Mouse (Mus musculus) hindbrain, postnatal 0 days (tissue): Measurements from ENCODE around the gene Tekt4. TPM values are rescaled to one million over a fixed set of nuclear protein-coding genes. Genes with fewer than 3 reads are reported as not detected.
A peak's percentile ranks its signal among the peaks of the same experiment; 100 is the strongest.

Source experiments
- ATAC-seq: fragments of 200-750 bp; cut with Nextera tagmentation; 2 replicates; pipeline ENCODE4 v1.8.0; 2017; ENCODE audit warnings: mild to moderate bottlenecking, moderate TSS enrichment, moderate library complexity
- DNase-seq: peaks from one replicate; pipeline ENCODE4 v3.0.0-alpha.2; 2015; ENCODE audit warnings: low spot score
- H3K27ac ChIP-seq: fragments of 300-500 bp; sonication (generic); 2 replicates; pipeline ENCODE4 v1.5.1; 2014; ENCODE audit warnings: mild to moderate bottlenecking
- H3K27me3 ChIP-seq: fragments of 300-500 bp; sonication (generic); 2 replicates; pipeline ENCODE4 v1.6.1; 2014; ENCODE audit warnings: low read length, mixed read lengths; ENCODE audit not compliant: insufficient read depth
- H3K36me3 ChIP-seq: fragments of 300-500 bp; sonication (generic); 2 replicates; pipeline ENCODE4 v1.6.1; 2014; ENCODE audit warnings: low read length, mixed read lengths; ENCODE audit not compliant: insufficient read depth
- H3K4me1 ChIP-seq: fragments of 300-500 bp; sonication (generic); 2 replicates; pipeline ENCODE4 v1.6.1; 2014; ENCODE audit warnings: antibody characterized with exemption, low read length, mixed read lengths; ENCODE audit not compliant: insufficient read depth
- H3K4me2 ChIP-seq: fragments of 300-500 bp; sonication (generic); 2 replicates; pipeline ENCODE4 v1.6.1; 2014; ENCODE audit warnings: low read depth, mild to moderate bottlenecking, low read length, moderate library complexity, mixed read lengths
- H3K4me3 ChIP-seq: fragments of 300-500 bp; sonication (generic); 2 replicates; pipeline ENCODE4 v1.5.1; 2014; ENCODE audit warnings: low read length
- H3K9ac ChIP-seq: fragments of 300-500 bp; sonication (generic); replicated peaks from 2 replicates; pipeline ENCODE4 v1.6.1; 2014; ENCODE audit warnings: mild to moderate bottlenecking, low read length, moderate library complexity, mixed read lengths
- H3K9me3 ChIP-seq: fragments of 300-500 bp; sonication (generic); 2 replicates; pipeline ENCODE4 v1.6.1; 2016; ENCODE audit warnings: low read length, mixed read lengths
- CTCF ChIP-seq: IDR thresholded peaks from 2 replicates; pipeline ENCODE4 v1.5.1; 2016; ENCODE audit warnings: antibody characterized with exemption, control low read depth, low read depth
- WGBS: fragments of 180-500 bp; shearing (Covaris S2); extraction: QIAGEN DNeasy Blood & Tissue Kit; methylation state at CpG from one replicate; pipeline ENCODE4 v1.1.7; 2014; 5-methylcytosine and 5-hydroxymethylcytosine counted together
- polyA plus RNA-seq: library from polyadenylated mRNA; unstranded; fragments of >200 nt; fragmentation: Nextera tagmentation; extraction: Ambion mirVana; gene quantifications from 2 replicates; pipeline ENCODE4 v1.2.1, GENCODE M21; 2015
- total RNA-seq: library from RNA; depleted of rRNA; stranded (reverse); fragments of >200 nt; gene quantifications from 2 replicates; pipeline ENCODE4 v1.2.3, GENCODE M21; 2014

Gene Tekt4
- total and polyA plus RNA-seq, 2 experiments from 2014 or later: 2.3 to 7.4 TPM

DNA sequence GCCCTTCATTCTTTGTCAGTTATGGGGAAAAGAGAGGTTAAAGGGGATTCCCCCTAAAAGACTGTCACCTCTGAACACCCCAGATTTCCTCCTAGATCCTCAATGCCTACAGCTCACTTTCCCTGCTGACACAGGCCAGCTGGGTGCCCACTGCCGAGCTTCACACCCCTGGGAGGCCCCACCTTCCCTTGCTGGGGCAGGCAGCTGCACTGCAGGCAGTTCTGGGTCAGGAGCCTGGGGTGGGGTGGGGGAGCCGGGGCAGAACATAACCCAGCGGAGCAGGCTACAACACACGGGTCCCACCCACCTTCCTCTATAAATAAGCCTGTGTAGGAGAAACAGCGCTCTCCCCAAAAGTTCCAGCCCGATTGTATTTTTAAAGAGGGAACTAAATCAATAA, 24.5 kb upstream of the Tekt4 start:
- H3K27ac ChIP-seq: no peak overlapping the region
- no peaks in the 10 kb centered on the region for H3K9me3 ChIP-seq
- H3K9ac ChIP-seq: no peak overlapping the region
- peaks cover 37% of the 10 kb centered on the region for H3K4me1 ChIP-seq
- no peak overlapping the region for H3K4me3 ChIP-seq
- DNase-seq (no peak), ATAC-seq (no peak)
- no peaks in the 10 kb centered on the region for H3K27me3 ChIP-seq
- H3K36me3 ChIP-seq: no peaks in the 10 kb centered on the region
- no peak overlapping the region for H3K4me2 ChIP-seq
- 55% methylated on average over 6 of the region's 6 CpGs for WGBS
- TF ChIP-seq CTCF: no peak

DNA sequence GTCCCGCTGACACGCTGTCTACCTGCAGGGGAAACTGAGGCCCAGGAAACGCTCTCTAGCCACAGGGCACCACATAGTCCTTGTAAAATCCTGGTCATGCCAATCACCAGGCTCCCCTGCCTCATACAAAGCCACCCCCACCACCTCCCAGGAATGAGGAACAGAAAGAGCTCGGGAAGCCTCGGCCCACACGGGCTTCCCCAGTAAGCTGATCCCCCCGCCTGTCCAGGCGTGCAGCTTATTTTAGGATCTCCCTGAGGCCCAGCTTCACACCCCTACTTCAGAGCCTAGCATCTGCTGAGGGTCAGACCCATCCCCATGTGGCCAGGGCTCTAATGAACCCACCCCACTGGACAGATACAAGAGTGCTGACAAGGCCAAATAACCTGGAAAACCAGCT, 23.9 kb upstream of the Tekt4 start:
- no peaks in the 10 kb centered on the region for H3K36me3 ChIP-seq
- peak overlapping the region; percentile 90; the same call in 1 of the 2 replicates for H3K4me2 ChIP-seq
- H3K9ac ChIP-seq: no peak overlapping the region
- no peak for DNase-seq
- no peak for ATAC-seq
- no peak overlapping the region for H3K4me3 ChIP-seq
- H3K27me3 ChIP-seq: no peaks in the 10 kb centered on the region
- H3K9me3 ChIP-seq: no peaks in the 10 kb centered on the region
- no peak for TF ChIP-seq CTCF
- 58% methylated on average over 8 of the region's 8 CpGs for WGBS
- H3K27ac ChIP-seq: no peak overlapping the region
- H3K4me1 ChIP-seq: peaks cover 39% of the 10 kb centered on the region

DNA sequence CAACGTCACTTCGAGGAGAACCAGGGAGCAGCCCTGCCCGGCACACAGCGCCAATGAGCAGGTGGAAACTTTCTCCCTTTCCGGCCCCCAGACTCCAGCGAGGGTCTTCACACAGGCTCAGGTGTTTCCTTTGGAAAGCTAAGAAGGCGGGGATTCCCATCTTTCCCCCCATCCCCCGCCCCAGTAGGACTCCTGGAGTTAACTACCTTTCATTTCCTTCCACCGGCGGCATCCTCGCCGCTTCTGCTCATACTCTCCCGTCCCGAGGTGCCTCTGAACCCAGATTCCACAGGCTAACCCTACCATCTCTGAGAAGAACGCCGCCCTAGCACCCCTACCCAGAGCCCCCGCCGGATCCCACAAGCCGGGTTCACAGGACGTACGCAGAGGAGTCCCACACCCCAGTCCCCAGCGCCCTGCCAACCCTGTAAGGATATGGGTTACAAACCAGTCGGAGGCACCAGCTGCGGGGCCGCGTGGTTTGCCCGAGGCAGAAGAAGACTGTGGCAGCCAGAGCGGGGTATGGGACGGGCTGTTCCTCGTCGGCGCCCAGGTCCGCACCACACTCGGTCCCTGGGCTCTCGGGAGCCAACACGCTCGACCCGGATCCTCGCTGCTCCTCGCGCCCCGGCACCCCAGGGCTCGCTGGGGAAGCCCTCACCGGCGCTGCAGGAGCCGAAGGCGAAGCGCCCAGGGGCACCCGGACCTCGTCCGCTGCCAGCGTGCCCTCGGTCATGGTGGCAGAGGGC, 21.8 kb upstream of the Tekt4 start:
- under 1% methylated on average over 44 of the region's 53 CpGs for WGBS
- H3K9ac ChIP-seq: peak overlapping the region; percentile 78
- peak overlapping the region; percentile 72 for H3K4me3 ChIP-seq
- H3K9me3 ChIP-seq: no peaks in the 10 kb centered on the region
- no peaks in the 10 kb centered on the region for H3K36me3 ChIP-seq
- H3K4me1 ChIP-seq: peaks cover 23% of the 10 kb centered on the region
- ATAC-seq (no peak), DNase-seq (peak; percentile 25)
- peak overlapping the region; percentile 90 for H3K4me2 ChIP-seq
- peak overlapping the region; percentile 69 for H3K27ac ChIP-seq
- no peaks in the 10 kb centered on the region for H3K27me3 ChIP-seq
- TF ChIP-seq CTCF: no peak

DNA sequence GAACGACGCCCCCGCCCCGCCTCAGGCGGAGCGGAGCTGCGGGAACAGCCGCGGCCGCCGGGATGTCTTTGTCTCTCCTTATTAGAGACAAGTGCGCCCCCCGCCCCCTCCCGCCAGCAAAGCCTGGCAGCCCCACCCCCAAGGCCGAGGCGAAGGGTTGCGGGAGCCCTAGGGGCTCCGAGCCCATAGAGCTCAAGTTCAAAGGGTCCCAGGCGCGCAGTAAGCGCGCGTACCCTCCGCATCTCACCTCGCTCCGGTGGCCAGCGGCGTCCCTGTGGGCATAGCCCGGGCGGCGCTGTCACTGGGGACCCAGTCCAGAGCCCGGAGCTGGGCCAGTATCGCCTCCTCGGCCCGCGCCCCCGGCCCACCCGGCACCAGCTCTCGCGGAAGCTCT, 21.2 kb upstream of the Tekt4 start:
- H3K4me1 ChIP-seq: peaks cover 20% of the 10 kb centered on the region; the same call in 1 of the 2 replicates
- no peaks in the 10 kb centered on the region for H3K9me3 ChIP-seq
- H3K4me2 ChIP-seq: peak overlapping the region; percentile 90
- peak; percentile 33 for ATAC-seq
- 3% methylated on average over 37 of the region's 40 CpGs for WGBS
- no peaks in the 10 kb centered on the region for H3K27me3 ChIP-seq
- TF ChIP-seq CTCF: no peak
- peak overlapping the region; percentile 78 for H3K9ac ChIP-seq
- no peaks in the 10 kb centered on the region for H3K36me3 ChIP-seq
- peak overlapping the region; percentile 69 for H3K27ac ChIP-seq
- DNase-seq: peak; percentile 53
- H3K4me3 ChIP-seq: peak overlapping the region; percentile 72

DNA sequence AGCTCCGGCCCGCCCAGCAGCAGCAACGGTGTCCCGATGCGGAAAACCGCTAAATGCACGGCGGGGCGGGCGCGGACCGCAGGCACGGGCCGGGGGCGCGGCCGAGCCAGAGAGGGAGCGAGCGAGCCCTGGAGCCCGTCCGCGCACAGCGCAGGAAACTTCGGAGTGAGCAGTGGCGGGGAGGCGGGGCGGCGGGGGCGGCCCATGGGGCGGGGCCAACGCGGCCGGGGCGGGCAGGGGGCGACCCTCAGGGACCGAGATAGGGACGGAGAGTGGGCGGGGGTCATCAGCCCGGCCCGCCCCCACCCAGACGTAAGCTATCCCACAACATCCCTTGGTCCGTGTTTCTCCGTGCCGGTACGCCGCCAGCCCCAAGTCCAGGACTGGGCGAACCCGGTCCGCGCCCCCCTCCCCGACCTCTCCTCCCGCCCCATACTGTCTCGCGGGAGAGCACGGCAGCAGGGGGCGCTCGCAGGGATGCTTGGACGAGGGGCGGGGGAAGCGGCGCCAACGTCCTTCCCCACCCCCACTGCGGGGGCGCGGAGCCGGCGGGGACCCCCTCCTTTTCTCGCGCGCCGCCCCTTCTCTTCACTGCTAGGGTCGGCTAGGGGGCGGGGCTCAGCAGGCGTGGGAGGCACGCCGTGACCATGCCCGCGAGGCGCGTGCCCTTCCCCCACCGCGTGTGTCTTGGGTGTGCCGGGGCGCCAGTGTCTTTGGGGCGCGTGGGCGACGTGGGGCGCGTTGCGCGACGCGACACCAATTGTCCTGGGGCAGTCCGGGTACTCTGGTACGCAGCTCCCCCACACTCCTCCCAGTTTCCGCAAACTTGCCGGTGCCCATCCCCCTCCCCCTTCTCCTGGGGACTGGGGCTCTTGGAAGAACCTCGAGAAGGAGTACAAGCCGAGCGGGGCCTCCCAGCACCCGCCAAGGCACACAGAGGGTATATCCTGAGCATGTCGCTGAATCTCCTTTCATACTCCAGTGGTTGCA, 20.5 kb upstream of the Tekt4 start, which contains the start of gene Cacna1h:
Gene Cacna1h, minus strand, starts transcription at position 167 of the 990 bp plus-strand sequence.
- Histone ChIP-seq H3K4me1 (peaks cover 20% of the 10 kb centered on the region; the same call in 1 of the 2 replicates), H3K27me3 (no peaks in the 10 kb centered on the region)

DNA sequence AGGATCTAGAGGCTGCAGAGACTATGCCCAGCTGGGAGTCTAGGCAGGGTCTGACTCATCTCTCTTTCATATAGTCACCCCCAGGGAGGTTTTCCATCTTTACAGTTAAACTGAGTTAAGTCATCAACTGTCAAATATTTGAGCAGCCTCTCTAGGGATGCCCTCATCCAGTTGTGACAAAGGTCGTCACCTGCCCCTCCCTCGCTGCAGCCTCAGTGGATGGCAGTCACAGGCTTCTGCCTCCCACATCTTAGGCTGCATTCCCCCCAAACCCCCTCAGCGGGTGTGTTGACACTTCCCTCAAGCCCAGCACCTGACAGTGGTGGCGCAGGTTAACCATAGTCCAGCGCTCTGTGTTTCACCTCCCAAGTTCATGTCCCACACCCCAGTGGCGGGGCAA, 13.0 kb upstream of the Tekt4 start:
- no peak overlapping the region for H3K4me2 ChIP-seq
- no peak overlapping the region for H3K27ac ChIP-seq
- no peak overlapping the region for H3K4me3 ChIP-seq
- ATAC-seq (no peak), DNase-seq (no peak)
- H3K36me3 ChIP-seq: no peaks in the 10 kb centered on the region
- no peaks in the 10 kb centered on the region for H3K27me3 ChIP-seq
- 76% methylated on average over 6 of the region's 6 CpGs for WGBS
- H3K4me1 ChIP-seq: no peaks in the 10 kb centered on the region
- TF ChIP-seq CTCF: no peak
- H3K9ac ChIP-seq: no peak overlapping the region
- H3K9me3 ChIP-seq: no peaks in the 10 kb centered on the region

More for the DNA sequence above, 20.5 kb upstream of the Tekt4 start, which contains the start of gene Cacna1h:
- ATAC-seq (peak; percentile 87), DNase-seq (peak; percentile 85)
- Histone ChIP-seq H3K36me3 (no peaks in the 10 kb centered on the region), H3K9me3 (no peaks in the 10 kb centered on the region), H3K27ac (peak within 1 kb of the TSS; percentile 69), H3K4me3 (peak within 1 kb of the TSS; percentile 72), H3K9ac (peak within 1 kb of the TSS; percentile 78), H3K4me2 (peak within 1 kb of the TSS; percentile 90)
- 2% methylated on average over 77 of the region's 103 CpGs for WGBS
- peak; percentile 57 for TF ChIP-seq CTCF
